Mouse (Mus musculus): Measurements from ENCODE around the gene Fam168a.

DNA sequence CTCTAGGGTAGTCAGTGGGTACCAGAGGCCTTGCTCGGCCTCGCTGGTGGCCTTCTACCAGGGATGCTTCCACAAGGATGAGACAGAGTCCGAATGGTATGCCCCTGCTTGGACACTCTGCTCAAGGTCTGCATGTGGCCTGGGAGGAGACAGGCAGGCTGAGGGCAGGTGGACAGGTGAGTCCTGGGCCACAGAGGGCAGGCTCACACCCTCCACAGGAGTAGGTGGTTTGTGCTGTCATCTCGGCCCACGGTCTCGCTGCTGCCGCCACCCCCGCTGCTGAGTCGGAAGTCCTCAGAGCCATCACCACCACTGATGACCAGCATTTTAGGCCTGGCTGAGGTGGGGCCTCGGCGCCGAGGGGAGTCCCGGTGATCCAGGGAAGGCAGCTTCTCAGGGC is 166.8 kb downstream of the Fam168a start:
- TF ChIP-seq CTCF (IDR thresholded peaks at IDR 0.05; ENCODE audit: low read depth) (no peak), EP300 (optimal IDR thresholded peaks at IDR 0.05) (no peak)
